Mouse (Mus musculus): ENCODE results near the gene Tnrc18.

Gene Tnrc18

DNA sequence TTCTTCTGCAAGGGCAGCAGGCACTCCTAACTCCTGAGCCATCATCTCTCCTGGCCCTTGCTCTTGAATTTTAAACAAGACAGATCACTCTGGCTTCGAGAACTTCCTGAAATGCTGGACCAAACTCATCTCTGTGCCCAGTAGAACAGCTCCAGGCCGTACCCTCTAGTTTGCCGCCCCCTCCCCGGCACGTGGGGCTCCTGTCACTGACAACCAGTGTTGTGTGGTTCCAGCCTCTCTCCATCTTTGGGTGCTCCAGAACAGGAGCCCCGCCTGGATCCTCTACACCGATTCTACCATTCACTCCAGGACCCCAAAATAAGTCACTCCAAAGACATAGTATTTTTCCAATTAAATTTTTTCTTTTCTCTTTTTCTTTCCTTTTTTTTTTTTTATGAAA is 93.2 kb downstream of the Tnrc18 start:
- no peak for ATAC-seq (ENCODE audit: low TSS enrichment)

DNA sequence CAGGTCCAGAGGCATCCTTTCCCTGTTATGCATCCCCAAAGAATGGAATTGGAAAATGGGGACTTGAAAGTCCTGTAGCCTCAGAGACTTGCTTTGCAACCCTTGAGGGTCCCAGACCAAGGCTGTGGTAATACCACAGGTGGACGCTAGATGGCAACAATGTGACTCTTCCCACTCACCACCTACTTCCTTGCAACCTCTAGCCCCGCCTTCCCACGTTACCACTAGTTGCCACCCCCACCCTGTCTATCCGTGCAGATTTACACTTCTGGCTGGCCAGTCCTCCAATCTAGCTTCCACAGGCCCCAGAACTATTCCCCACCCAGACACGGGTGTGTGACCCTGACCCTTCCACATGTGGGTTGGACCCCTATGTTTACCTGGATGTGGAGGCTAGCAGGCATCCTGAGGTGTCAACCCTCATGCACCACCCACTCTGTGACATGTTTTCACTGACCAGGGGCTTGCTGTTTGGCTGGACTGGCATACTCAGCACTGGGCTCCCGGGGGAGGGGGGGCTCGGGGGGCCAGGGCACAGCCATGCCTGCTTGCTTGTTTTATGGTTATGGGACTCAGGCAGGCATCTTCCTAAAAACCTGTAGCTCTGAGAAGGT is 93.8 kb downstream of the Tnrc18 start:
- peak; percentile 65 for ATAC-seq (ENCODE audit: low TSS enrichment)

DNA sequence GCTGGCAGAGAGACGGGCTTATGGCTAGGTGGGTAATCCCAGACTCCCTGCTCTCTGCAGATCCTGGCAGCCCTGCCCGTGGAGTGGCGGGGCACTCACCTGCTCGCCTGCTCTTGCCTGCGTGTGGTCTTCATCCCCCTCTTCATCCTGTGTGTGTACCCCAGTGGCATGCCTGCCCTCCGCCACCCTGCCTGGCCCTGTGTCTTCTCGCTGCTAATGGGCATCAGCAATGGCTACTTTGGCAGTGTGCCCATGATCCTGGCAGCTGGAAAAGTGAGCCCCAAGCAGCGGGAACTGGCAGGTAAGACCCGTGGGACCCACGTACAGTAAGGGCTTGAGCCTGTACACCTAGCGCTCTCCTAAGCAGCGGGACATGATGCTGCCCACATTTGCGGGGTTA is 97.6 kb downstream of the Tnrc18 start:
- ATAC-seq (ENCODE audit: low TSS enrichment): no peak

DNA sequence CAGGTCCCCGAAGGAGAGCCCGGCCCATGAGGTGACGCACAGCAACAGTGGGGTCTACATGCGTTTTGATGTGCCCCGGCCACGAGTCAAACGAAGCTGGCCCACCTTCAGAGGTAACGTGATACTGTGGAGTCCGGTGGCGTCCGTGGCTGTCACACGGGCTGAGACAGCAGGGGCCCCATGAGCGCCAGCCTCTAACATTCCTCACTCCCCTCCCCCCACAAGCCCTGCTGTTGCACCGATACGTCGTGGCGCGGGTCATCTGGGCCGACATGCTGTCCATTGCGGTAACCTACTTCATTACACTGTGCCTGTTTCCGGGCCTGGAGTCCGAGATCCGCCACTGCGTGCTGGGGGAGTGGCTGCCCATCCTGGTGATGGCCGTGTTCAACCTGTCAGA is 99.0 kb downstream of the Tnrc18 start:
- no peak for ATAC-seq (ENCODE audit: low TSS enrichment)

DNA sequence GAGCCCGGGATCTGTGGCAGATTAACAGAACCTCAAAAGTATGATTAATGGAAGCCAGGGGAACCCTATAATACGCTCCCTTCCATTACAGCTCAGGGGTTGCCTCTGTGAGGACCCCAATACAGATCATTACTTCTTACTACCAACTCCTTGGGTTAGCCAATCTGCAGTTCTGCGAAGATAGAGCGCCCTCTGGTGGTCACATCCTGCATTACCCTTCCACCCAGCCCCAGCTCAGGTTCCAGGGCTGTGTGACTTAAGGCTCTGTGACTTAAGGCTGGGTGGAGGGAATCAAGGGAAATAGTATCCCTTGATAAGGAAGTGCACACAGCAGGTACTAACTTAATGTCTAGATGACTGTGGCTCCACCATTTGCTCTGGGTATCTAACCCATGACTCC is 99.4 kb downstream of the Tnrc18 start:
- peak; percentile 81; the same call in 1 of the 2 replicates for ATAC-seq (ENCODE audit: low TSS enrichment)

DNA sequence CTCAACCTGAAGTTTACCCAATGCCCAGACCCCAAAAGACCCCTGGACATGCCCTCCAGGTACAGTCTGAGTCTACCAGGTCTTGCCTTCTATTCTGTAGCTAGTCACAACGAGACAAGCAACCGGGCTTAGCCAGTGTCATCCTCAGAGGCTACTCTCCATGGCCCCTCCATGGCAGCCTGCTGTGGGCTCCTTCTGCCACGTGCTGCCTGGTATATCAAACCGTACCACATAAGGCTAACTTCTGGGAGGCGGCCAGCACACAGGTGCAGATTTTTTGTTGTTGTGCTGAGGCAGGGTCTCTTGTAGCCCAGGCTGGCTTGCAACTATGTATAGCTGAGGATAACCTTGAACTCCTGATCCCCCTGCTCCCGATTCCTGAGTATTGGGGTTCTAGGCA is 101.4 kb downstream of the Tnrc18 start:
- no peak for ATAC-seq (ENCODE audit: low TSS enrichment)

DNA sequence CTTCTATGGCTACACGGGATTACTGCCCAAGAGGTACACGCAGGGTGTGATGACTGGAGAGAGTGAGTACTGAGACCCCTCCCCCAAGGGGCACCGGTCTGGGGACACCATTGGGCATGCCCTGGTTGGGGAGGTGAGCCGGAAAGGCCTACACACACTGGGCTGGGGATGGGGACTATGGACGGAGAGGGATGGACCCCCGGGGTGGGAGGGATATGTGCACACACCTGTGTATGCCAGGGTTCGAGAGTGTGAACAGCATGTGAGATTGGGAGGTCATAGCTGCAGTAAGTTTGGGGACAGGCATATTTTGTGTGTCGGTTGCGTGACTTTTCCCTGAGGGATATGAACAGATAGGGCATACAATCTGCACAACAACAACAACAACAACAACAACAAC is 102.4 kb downstream of the Tnrc18 start:
- no peak for ATAC-seq (ENCODE audit: low TSS enrichment)

DNA sequence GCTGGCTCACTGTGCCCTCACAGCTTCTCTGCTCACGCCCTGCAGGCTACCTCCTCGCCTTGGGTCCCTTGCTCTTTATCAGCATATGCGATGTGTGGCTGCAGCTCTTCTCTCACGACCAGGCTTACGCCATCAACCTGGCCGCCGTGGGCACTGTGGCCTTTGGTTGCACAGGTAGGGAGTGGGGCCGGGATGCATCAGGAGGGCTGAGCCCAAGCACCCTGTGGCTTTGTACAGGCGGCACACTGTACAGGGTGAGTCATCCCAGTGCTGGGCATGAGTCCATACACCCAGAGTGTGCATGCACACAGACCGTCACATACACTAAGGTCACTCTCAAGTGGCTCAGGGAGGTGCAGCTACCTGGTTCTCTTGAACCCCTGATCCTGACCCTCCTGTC is 103.5 kb downstream of the Tnrc18 start:
- no peak for ATAC-seq (ENCODE audit: low TSS enrichment)

DNA sequence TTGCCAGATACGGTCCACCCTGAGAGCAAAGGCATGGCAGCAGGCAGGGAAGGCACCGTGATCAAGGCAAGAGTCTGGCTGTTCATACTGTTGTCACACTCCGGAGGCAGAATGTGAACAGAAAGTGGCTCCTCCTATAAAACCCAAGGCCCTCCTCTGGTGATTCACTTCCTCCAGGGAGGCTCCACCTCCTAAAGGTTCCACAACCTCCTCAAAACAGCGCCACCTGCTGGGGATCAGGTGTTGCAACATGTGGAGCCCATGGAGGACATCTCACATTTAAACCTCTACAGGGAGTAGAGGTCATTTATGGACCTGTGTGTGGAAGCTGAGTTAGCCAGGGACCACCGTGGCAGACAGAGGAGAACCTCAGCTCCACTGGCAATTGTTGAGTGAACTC is 105.1 kb downstream of the Tnrc18 start:
- ATAC-seq (ENCODE audit: low TSS enrichment): no peak

DNA sequence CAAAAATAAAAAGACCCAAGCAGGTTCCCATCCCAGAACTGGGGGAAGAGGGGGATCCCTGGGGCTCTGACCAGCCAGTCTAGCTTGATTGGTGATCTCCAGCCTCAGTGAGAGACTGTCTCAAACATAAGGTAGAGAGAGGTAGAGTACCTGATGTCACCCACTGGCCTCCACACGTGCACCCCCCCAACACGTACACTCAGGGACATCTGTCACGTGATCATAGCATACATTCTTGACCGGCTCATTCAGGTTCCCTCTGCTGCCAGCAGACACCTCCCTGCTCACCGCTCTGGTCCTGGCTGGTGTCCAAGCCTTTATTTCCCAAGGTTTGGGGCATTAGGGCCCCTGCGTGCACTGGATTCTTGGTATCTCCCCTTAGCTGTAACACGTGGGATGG is 108.0 kb downstream of the Tnrc18 start:
- no peak for ATAC-seq (ENCODE audit: low TSS enrichment)

DNA sequence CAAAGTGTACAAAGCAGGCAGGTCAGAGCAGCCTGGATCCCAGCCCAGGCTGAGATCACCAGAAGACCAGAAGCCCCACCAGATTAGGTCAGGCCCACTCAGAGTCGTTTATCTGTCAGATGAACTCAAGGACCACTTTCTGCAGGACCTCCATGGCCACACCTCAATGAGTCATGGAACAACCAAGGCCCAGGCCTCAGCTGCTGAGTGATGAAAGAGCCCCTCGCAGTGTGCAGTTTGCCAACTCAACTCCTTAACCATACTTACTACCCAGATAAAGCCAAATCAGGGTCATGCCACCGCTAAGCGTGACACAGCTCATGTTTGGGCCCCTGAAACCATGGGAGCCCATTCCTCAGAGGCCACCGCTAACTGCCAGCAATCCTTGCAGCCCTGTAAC is 109.8 kb downstream of the Tnrc18 start:
- no peak for ATAC-seq (ENCODE audit: low TSS enrichment)

DNA sequence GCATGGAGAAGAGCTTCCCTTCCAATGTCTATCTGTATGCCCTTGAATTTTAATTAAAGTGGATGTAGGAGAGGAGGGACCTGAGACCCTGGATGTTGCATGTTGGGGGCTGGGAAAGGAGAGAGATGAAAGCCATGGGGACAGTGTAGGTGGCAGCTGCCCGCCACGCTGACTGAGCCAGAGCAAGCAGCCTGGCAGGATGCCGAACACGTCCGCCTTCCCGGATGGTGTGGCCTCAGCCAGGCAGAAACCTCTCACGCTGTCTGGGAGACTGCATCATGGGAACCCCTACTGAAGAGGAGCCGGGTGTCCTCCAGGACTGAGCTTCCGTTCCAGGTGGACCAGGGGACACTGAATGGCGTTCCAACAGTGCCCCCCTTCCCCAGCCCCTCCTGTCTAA is 113.9 kb downstream of the Tnrc18 start:
- peak; percentile 56; the same call in 1 of the 2 replicates for ATAC-seq (ENCODE audit: low TSS enrichment)

DNA sequence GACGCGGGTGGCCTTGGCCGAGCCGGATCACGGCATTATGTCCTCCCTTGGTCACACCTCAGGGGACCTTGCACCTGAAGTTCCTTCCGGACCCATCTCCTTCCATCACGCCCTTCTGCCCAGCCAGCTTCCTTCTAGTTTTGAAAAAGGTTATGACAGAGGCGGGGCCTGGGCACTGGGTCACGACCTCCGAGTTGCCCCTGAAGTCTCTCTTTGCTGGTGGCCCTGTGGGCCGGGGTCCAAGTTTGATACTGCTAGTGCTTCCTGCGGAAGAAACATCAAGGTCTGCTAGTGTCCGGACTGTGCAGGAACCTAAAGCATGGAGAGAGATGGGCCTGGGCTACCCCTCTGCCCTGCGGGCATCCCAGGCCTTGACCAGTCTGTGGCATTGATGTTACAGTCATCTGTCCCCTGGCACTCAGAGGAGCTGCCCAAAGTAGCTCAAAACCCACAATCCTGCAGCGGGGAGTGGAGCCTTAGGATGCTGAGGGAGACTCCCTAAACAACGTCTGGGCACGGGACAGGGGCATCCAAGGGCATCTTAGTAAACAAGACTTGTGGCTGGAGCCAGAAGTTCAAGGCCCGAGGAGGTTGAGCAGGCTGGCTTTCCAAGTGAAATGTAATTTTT is 114.8 kb downstream of the Tnrc18 start:
- ATAC-seq (ENCODE audit: low TSS enrichment): no peak

DNA sequence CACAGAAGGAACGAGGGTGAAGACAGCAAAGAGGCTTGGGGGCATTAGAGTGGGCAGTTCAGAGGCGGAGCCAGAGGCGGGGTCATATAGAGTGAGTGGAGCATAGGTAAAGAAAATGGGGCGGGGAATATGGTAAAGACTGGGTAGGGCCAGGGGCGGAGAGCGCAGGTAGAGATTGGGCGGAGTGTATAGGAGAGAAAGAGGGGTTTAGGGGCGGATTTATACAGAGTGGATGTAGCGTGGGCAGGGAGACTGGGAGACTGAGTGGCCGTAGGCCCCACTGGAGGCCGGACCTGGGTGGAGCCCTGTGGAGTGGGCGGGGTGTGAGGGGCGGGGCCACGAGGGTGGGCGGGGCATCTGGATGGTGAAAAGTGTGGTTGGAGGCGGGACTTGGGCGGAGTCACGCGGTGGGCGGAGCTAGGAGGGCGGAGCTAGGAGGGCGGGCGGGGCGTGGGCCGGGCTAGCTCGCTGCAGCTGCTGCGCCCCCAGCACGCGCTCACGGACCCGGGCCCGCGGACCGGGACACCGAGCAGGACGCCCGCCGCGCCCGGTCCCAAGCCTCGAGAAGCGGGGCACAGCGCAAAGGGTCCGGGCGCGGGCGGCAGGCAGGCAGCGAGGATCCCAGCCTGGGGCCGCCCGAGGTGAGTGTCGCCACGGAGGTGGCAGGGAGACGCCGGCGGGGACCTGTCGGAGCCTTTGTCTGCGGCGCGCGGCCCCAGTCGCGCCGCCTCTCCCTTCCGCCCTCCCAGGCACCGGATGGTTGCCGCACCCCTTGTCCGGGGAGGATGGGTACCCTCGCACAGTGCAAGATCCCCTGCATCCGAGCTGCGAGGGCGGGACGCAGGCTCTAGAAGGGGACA is 115.6 kb downstream of the Tnrc18 start:
- ATAC-seq (ENCODE audit: low TSS enrichment): peak; percentile 21; the same call in 1 of the 2 replicates

DNA sequence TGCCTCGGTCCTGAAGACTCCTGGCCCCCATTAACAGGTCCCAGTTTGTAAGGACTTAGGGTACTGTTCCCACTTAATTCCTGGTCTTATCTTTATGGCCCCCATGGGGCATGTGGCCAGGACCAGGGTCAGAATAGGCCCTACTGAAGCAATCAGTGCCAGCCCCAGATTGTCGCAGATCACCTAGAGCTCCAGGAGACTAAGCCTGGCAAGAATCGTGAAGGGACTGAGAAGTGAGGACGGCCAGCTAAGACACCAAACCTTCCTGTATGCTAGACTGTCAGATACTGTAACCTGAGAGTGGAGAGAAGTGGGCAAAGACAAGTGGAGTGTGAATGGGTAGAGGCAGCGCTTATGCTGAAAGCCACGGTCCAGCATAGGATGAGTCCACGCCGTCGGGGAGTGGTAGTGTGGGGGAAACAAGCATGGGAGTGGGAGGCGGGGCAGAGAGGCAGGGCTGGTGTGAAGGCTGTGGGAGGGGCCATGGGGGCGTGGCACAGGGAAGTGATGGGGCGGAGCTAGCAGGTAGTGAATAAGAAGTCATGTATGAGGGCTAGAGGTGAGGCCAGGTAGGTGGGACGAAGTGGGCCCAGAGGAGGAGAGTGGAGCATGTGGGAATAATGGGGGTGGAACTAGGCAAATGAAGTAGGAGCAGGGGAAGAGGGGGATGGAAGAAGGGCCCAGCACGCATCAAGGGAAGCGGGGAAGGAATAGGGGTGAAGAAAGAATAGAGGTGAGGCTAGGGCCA is 116.4 kb downstream of the Tnrc18 start:
- no peak for ATAC-seq (ENCODE audit: low TSS enrichment)

DNA sequence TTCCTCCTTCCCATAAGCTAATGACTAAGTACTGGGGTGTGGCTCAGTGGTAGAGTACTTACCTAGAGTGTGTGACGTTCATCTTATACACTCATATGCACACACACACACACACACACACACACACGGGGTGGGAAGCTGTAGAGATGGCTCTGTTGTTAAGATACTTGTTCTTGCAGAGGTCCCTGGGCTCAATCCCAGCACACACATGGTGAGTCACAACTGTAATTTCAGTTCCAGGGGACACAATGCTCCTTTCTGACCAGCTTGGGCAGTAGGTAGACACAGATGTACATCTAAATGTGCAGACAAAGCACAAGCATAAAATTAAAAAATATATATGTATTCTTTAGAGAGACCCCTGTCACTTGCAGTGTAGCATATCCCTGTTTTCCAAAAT is 119.7 kb downstream of the Tnrc18 start:
- no peak for ATAC-seq (ENCODE audit: low TSS enrichment)

DNA sequence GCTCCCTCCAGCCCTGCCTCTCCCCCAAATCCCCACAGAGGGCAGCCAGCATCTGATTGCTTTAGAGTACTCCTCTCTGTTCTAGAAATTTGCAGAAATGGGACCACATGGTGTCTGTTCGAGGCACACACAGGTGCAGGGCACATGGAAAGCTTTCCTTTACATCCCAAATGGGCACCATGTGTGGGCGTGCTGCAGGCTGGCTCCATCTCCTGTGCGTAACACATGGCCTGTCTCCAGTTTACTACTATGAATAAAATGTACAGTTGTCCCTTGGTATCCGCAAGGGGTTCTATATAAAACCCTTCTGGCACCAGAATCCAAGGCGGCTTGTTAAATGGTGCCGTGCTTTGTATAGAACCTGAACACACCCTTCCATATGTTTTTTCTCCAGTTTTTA is 120.6 kb downstream of the Tnrc18 start:
- peak; percentile 71 for ATAC-seq (ENCODE audit: low TSS enrichment)

DNA sequence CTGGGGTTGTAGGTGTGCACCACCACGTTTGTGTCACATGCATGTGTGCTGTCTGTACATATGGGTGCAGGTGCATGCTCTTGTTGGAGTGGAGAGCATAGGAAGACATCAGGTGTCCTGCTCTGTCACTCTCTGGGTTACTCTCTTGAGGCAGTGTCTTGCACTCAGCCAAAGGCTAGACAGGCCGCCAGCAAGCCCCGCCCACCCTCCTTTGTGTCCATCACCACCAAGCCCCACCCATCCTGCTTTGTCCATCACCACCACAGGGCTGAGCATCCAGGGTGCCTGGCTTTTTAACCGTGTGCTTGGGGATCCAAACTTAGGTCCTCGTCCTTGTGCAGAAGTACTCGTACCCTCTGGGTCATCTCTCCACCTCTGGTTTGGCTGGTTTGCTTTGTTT is 121.2 kb downstream of the Tnrc18 start:
- ATAC-seq (ENCODE audit: low TSS enrichment): no peak

DNA sequence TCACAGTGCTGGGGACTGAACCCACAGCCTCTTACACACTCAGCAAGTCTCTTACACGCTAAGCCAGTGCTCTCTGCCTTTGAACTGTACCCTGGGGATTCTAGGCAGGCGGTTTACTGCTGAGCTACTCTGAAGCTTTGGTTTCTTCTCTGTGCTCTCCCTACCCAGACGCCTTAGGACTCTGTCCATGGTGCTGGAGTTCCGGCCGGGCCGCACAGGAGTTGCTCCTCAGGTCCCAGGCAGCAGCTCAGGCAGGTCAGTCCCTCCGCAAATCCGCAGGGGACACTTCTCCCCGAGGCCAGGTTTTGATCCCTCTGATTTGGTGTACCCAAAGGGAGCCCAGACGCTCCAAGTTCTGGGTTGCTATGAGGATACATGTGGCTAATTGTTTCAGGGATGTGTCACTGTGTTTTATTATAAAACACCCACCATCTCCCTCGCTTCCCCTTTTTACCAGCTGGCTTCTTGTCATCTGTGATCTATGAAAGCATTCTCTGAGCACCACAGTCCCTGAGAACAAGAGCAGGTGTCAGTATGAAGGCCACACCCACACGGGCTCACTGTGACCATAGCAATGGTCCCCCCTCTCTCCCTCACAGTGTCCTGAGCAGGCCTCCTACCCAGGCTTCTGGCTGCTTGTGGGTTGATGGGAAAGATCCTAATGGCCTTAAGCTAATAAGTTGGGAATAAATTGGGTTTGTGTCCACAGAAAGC is 122.7 kb downstream of the Tnrc18 start:
- ATAC-seq (ENCODE audit: low TSS enrichment): no peak

DNA sequence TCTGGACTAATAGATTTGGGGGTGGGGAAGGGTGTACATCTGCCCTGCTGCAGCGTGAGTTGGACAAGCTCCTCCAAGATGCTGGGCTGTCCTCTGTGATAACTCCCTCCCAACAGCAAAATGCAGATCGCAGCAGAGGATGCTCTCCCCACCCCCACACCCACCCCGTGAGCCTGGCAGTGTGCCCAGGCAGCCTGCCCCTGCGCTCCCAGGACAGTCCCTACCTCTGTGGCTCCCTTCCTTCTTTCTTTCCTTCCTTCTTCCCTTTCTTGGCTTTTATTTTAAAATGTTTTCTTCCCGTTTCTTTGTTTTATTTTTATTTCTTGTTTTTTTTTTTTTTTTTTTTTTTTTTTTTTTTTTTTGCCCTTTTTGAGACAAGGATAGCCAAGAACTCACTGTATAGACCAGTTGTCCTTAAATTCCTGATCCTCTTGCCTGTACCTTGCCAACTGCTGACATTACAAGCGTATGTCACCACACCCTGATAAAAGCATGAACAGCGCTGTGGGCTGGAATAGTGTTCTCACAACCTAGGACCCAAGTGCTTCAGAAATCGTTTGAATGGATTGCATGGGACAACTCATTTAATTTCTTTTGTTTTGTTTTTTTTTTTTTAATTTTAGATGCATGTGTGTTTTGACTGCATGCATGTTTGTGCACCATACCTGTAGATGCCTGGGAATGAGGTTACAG is 123.6 kb downstream of the Tnrc18 start:
- ATAC-seq (ENCODE audit: low TSS enrichment): no peak

Data from frontal cortex, adult (tissue).